Mouse (Mus musculus): ENCODE data around the gene Stambpl1. TPM values are rescaled to one million over a fixed set of nuclear protein-coding genes. Genes with fewer than 3 reads are reported as not detected.

The Stambpl1 gene
- total RNA-seq, 2 experiments from 2014 or later = 3.1 to 3.9 TPM

DNA sequence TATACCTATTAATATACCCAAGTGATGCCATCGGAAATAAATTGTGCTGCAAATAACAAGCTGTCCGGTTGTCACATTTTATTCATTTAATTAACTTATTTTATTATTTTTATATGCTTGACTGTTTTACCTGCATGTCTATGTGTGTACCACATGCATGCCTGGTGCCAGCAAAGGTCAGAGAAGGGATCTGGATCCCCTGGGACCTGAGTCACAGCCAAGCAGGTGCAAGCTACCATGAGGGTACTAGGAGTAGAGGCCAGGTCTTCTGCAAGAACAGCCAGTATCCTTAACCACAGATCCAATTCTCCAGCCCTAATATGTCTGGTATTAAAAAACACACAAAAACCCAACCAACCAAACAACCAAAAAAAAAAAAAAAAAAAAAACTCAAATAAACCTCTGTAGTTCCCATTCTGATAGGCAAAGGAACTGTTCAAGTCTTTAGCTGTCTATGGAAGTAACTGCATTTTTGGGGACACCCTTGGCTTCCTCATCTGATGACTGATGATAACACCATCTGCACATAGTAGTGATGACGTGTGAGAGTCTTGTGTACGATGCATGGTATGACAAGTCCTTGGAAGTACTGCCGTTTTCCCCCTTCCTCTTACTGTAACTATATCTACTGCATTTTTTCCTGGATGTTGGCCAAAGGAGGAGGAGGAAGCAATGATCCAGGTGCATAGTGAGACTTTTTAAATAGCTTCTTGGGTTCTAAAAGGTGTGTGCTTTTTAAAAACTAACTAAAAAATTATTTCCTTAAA, 48.4 kb downstream of the Stambpl1 start:
- no peak for DNase-seq

DNA sequence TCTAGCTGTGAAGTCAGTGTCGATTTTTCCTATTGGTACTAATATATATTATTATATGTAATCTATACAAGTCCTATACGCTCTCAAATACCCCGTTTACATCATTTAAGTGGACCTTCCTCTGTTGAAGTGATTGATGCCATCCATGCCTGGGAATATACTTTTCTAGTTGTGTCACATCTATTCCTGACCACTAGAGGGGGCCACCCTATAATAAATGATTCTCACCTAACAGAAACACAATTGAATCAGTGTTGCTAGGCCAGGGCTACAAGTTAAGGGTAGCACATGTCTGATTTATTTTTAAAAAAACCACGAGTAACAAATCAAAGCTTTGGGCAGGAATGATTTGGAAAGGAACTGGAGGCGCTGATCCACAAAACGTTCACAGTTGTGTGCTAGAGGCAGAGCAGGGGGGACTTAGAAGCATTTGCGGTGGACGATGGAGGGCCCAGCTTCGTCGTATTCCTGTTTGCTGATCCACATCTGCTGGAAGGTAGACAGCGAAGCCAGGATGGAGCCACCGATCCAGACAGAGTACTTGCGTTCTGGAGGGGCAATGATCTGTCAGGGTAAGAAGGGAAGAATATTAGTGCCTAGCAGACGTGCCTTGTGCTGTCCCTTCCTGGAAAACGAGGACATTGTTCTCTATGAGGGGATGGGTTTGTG, 49.4 kb downstream of the Stambpl1 start:
- DNase-seq = peak in 1 of 2 experiments; percentile 63

DNA sequence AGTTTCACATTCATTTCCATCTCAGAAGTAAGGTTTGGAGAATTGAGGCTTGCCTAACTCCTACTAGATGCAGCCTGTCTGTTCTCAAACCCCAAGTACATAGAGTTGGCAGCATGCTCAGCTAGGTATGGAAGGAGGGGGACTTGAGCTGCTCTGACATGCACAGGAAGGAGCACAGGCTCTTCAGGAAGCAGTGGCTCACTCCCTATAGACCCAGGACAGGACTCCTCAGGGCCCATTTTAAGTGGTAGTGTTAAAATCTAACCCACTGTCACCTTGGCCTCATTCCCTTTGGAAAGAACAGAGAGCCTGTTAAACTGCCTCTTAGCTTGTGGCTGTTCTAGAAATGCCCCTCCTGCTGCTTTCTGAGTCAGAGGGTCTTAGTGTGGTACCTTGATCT, 50.9 kb downstream of the Stambpl1 start:
- no peak for DNase-seq

DNA sequence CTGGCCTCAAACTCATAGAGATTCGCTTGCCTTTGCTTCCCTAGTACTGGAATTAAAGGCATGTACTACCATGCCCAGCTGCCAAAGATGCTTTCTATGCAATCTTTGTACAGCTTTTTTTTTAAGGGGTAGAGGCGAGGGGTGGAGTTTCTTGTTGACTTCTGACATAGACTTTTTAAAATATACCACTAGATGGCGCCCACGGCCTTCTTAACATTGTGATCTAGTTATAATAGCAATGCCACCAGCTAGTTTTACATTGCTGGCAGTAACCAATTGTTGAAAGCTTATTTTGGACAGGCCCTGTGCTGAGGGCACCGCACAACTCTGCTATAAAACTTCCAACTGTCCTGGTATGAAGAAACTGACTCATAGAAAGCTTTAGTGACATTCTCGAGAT, 52.0 kb downstream of the Stambpl1 start:
- DNase-seq = peak; percentile 77 to 87

DNA sequence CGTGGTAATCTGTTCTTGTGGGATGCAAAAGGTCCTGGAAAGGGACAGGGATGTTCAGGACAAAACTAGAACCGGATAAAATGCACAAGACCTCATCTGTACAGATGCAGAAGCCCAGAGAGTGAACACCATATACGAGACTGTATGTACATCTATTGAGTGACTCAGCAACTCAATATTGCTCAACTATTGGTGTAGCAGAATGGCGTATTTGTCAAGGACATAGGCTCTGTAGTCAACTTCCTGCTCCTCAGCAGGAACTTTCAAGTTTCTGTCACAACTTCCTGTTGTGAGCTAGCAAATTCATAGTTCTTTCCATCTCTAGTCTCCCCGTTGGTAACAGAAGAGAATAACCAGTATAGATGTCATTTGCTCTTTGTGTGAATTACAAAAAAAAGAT, 56.5 kb downstream of the Stambpl1 start:
- no peak for DNase-seq

DNA sequence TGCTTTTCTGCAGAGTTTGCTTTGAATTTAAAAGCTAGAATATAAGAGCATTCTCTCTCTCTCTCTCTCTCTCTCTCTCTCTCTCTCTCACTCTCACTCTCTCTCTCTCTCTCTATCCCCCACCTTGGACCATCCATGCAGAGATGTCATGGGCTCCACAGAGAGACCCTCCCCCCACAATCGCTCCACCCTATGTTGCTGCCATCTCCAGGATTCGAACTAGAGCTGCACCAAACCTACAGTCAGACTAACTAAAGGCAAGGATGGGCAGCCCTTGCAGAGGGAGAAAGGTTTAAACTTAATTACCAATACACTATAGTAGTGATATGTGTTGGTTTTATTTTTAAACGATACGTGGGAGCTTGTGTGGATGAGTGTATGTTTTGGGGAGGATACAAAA, 58.6 kb downstream of the Stambpl1 start:
- DNase-seq = no peak

DNA sequence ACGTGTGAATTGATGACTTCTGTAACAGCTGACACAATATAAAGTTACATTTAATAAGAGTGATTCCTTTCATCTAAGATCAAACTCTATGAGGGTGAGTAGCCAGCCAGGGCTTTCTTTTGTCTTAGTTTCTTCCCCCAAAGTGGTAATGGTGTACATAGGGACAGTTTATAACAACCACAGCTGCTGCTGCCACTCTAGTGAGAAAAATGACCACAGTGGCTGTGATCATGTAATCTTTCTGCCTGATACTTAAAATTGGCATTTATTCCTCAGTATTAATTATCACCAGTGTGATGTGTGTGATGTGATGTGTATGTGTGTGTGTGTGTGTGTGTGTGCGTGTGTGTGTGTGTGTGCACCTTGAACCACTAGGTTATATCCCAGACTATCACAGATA, 59.9 kb downstream of the Stambpl1 start:
- no peak for DNase-seq

DNA sequence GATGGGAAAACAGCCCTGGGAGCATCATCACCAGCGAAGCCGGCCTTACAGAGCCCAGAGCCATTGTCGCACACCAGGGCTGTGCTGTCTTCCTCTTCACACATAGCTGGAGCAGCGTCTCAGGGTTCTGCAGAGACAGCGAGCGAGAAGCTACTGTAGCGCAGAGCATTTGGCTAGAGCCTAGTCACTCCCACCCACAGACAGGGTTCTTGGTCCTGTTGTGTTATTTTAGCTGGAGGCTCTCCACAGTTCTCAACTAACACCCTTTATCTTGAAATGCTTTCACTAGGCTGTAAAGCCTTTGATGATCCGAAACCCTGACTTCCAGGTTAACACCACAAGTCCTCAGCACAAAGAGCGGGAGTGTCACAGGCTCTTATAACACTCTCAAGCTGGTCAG, 60.4 kb downstream of the Stambpl1 start:
- no peak for DNase-seq

DNA sequence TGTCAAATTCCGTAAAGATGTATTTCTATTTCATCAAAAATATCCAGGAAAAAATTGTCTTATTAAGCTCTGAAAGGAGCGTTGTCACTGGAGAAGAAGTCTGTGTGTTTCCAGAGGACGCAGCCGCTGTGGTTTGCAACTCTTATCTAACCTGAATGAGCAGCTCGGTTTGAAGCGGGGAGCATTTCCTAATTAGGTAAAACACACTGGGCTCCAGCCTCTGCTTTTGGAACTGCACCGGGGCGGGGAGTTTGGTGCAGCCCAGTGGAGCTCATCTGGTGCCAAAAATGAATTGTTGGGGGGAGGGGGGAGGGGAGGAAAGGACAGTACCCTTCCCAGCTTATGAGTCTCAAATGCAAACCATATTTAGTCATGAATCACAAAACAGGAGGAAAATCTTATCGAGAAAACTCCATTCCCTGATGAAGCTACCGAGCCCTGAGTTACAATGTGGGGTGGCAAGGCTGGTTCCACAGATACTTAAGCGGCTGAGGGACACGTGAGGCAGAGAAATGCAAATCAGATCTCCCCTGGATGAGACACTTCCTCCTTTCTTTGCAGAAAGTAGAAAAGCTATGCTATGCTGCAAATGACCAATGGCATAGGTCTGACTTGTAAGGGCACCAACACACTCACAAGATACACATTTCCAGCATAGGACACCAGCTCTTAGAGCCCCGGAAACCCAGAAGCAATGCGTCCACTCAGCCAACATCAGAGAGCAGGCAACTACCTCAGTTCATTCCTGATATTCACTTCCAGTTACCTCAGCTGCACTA, 62.3 kb downstream of the Stambpl1 start:
- peak; percentile 38 to 39 for DNase-seq

DNA sequence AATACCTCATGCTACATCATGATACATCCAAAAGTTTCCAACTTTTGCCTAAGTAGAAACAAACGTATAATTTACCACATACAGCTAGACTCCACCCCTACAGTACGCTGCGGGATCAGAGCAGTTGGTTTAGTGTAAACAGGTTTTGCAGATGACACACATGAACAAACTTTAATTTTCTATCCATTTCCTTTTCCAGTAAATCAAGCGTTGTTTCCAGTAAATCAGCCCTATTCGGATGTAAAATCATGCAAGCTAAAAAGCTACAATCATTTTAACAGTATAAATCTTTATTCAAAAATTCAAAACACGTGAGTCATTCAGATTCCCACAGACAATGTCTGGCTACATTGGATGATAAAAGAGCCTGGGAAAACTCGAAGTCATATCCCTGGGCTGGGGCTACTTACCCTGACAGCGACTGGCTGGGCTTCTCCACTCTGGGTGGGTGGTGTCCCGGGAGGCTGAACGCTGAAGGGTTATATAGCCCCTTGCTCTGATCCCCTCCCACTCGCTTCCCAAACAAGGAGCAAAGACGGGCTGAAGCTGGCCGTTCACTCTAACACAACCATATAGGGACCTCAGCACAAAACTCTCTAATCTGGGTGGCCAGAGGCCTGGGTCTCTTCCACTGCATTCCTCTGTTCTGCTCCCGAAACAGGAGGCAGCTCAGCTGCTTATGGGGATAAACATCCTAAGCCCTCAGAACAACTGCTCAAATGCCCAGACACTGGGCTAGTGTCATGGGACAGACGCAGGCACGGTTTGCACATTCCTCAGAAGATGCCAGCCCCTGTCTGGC, 63.1 kb downstream of the Stambpl1 start, which contains the start of gene Acta2:
Gene Acta2, minus strand, starts transcription at position 711 of the 802 bp plus-strand sequence.
- no peak for DNase-seq

DNA sequence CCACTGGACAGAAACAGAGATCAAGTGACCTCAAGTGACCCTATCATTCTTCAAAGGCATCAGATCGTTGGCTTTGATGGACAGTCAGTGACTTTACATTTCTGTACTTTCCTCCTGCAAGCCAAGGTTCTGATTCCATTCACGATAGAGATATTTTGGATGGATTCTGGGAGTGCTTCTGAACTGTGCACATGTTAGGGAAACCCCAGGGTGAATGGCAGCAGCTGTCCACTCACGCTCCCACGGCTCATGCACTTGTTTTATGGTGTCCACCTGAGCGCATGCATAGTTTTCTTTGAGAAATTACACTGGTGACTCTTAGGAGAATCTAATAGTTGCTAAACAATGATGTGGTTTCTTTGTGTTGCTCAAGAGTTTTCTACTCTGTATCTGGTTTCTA, 64.1 kb downstream of the Stambpl1 start:
- DNase-seq = no peak

DNA sequence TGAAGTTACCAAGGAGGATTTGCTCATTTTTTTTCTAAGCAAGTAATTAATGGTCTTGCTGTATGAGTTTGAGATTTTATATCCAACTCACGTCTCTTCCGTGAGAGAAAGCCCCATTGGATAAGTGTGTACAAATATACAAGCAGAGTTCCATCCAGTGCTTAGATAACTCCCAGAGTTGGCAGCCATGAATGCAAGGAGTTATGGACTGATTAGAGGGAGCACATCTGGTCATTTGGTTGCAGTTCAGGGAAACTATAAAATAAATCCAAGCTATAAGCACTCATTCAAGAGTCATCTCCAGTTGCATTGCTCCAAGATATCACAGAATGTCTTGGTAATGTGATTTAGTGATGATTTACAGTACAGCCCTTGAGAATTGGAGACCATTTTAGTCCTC, 64.9 kb downstream of the Stambpl1 start:
- no peak for DNase-seq

DNA sequence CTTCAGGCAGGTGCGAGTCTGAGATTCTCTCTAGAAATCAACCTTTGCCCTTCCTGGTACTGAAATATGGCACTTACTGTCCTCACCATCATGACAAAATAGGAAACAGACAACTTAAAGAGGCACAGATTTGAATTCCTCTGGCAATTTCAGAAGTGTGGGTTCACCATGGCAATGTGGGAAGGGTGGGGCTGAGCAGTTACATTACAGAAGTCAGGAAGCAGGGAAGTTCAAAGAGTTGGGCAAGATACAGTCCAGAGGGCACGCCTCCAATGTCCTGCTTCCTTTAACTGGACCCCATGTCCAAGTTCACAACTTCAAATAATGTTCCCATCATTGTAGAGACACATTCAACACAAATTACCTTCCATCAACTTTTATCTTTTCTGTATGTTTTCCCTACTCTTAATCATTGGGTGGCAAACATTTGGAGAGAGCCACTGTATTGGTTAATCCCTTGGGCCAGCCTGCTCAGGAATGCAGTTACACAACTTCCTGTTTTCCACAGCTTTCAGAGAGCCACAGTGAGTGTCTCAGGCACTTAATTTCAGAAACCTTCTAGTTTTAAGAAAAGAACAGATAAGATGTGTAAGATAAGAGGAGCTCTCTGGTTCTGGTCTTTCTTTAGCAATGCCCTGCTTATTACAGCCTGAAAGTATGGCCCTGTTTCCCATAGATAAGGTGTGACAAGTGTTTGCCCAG, 70.4 kb downstream of the Stambpl1 start:
- DNase-seq = peak in 1 of 2 experiments; percentile 42

DNA sequence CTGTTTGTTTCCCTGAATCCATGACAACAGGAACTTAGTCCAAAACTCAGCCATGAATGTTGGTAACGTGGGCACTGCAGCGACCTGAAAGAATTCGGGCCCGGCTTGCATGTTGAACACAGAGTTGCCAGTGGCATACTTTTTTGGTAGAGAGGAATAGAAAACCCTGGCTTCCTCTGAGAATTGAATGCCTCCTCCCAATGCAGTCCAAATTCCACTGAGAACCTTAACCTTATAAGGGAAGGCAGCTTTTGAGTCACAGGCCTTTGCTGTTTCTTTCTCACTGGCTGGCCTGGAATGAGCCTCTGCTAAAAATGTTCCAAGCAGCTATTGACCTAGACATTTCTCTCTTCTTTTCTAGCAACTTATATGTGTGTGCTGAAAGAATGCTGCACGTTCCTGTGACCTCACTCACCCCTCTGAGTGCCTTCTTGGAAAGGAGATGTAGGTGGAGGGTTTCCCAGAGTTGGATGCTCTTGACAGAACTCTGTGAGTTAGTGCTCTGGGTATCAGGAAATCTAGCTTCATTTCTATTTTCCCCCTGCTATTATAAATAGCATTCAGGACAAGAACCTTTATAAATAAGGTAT, 73.7 kb downstream of the Stambpl1 start:
- DNase-seq = peak; percentile 41 to 68

DNA sequence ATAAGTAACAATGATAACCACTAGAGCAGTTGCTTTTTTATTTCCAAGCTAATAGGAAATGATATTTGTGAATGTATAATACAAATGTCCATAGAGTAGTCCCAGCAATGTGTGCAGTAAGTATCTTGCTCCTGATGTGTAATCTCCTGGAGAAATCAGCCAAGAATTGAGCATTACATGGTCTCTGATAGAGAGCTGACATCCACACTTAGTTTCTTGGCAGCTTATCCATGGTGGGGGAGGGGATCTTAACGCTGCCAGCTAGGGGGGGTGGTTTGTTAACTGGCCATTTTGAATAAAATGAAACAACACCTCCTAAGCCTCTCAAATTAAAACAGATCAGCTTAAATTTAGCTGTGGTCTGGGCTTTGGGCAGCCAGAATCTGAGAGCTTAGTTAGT, 77.0 kb downstream of the Stambpl1 start:
- no peak for DNase-seq

DNA sequence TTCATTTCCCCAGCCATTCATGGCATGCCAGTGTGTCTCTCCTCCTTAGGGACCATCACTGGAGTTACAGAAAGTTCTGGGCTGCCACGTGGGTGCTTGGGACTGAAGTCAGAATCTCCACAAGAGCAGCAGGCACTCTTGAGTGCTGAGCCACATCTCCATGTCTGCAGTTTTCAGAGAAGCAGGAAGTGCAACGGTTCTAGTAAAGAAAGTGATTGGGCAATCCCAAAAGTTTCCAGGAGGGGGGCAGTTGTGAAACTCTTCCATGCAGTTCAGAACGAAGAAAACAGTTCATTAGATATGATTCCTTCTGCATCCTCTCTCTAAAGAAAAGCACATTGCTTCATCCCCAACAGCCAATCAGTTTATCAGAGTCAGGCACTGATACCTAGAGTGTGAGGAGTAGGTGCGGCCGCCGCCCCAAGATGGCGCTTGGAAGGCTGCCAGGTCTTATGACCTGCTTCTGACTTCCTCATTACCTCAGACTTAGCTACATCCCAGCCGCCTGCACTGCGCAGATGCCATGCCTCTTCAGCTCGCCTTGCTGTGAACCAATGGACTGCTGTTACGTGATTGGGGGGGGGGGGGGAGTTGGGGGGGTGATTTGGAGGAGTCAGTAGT, 78.2 kb downstream of the Stambpl1 start:
- DNase-seq = peak; percentile 28 to 34

DNA sequence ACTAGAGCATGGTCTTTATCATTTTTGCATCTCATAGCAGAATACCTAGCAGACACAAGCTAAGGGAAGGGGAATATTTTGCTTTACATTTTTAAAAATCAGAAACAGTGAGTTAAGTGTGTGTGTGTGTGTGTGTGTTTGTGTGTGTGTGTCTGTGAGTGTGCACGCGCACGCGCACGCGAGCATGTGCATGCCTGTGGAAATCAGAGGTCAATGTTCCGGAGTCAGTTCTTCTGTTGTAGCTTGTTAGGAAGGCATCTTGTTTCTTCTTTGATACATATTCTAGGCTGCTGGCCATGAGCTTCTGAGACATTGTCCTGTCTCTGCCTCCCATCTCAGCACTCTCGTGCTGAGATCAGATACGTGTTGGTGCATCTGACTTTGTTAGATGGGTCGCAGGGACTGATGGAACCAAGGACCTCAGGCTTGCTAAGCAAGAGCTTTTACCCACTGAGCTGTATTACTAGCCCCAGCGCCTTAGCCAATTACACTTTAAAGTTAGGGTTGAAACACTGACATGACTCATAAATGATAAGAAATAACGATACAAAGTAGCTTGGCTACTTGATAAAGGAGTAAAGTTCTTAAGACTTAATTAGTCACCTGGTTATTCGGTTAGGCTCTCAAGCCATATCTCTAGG, 78.9 kb downstream of the Stambpl1 start:
- DNase-seq = no peak

DNA sequence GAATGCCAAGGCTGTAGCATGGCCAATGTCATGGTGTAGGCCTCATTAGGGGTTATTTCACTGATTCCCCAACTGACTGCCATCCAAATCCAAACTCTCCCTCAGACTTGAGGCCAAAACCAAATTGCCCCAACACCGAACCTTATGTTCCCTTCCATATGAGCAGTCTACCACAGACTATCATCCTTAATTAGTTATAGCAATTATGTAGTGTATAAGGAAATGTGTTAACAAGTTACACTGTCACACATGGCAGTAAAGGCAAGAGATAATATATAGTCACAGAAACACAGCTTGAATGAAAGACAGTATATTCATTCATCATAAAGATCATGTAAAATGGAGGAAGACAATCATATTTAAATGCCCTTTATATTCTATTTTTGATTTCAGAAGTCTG, 81.0 kb downstream of the Stambpl1 start:
- DNase-seq = no peak

DNA sequence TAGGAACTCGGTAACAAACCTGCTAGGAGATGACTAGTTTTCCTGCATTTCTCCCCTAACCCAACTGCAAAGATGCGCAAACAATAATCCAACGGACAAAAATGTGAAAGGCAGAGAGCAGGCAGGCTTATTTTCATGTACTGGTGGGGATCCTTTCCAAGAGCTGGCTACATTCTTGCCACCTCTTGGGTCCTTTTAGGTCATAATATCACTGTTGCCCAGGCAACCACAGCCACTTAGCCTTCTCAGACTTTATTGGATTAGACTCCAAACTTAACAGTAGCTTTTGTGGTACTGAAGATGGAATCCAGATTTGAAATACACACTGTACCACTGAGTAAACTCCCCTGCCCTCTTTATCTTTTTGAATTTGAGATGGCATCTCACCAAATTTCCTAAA, 86.0 kb downstream of the Stambpl1 start:
- DNase-seq = no peak

DNA sequence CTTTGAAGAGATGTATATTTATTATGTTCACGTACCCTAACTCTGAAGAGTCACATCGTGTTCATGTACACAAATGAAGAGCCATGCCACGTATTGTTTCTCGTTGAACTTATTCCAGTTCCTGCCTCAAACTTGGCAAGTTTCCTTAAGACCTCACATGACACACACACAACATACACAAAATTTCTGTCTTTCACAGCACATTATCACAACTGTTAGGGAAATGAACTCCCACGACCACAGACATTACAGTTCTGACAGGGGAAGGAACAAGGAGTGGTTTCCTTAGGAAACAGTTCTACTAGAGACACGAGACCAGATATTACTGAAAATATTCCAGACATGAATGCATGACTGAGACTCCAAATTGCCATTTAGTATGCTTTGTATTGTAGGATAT, 91.6 kb downstream of the Stambpl1 start:
- peak; percentile 42 to 62 for DNase-seq

Measured in heart, adult 18-20 months (tissue).